Mouse (Mus musculus): ENCODE measurements around the gene Mgat4a. TPM values are rescaled to one million over a fixed set of nuclear protein-coding genes. Genes with fewer than 3 reads are reported as not detected.
A peak's percentile ranks its signal among the peaks of the same experiment; 100 is the strongest.
"Not testable (repeated sequence)": the region's sequence is repeated elsewhere in the genome, so short reads cannot be mapped to it uniquely, and the experiment has no call there.

Mgat4a gene
- polyA plus RNA-seq, 1 experiment: 20.6 TPM

GRCm38 (mm10) chr1:37503656-37504055, 37.2 kb downstream of the Mgat4a start:
- no peak for TF ChIP-seq CTCF (IDR thresholded peaks at IDR 0.05; ENCODE audit: borderline replicate concordance, control insufficient read depth, extremely low read depth, insufficient read depth, low read length, poor library complexity)
- TF ChIP-seq POLR2A (IDR thresholded peaks at IDR 0.05; ENCODE audit: control insufficient read depth, extremely low read depth, insufficient read depth, low read length, poor library complexity): no peak
- Histone ChIP-seq H3K27ac (ENCODE audit: control insufficient read depth, insufficient read depth, low read length) (no peak overlapping the region), H3K4me3 (ENCODE audit: control insufficient read depth, insufficient read depth, low read length) (no peak overlapping the region), H3K4me1 (replicated peaks; ENCODE audit: control insufficient read depth, insufficient read depth, low read length) (peaks cover 22% of the 10 kb centered on the region), H3K27me3 (ENCODE audit: control insufficient read depth, insufficient read depth, low read length) (no peaks in the 10 kb centered on the region), H3K36me3 (ENCODE audit: control insufficient read depth, insufficient read depth, low read length) (no peaks in the 10 kb centered on the region)
- no peak for DNase-seq
- WGBS: 84% methylated on average over 4 of the region's 4 CpGs

GRCm38 (mm10) chr1:37502354-37502753, 38.5 kb downstream of the Mgat4a start:
- TF ChIP-seq POLR2A (IDR thresholded peaks at IDR 0.05; ENCODE audit: control insufficient read depth, extremely low read depth, insufficient read depth, low read length, poor library complexity): no peak
- DNase-seq: no peak
- Histone ChIP-seq H3K27me3 (ENCODE audit: control insufficient read depth, insufficient read depth, low read length) (no peaks in the 10 kb centered on the region), H3K36me3 (ENCODE audit: control insufficient read depth, insufficient read depth, low read length) (no peaks in the 10 kb centered on the region), H3K4me3 (ENCODE audit: control insufficient read depth, insufficient read depth, low read length) (no peak overlapping the region), H3K4me1 (replicated peaks; ENCODE audit: control insufficient read depth, insufficient read depth, low read length) (peaks cover 22% of the 10 kb centered on the region), H3K27ac (ENCODE audit: control insufficient read depth, insufficient read depth, low read length) (no peak overlapping the region)
- 27% methylated on average over 9 of the region's 9 CpGs for WGBS

- WGBS: 79% methylated on average over 8 of the region's 8 CpGs
- DNase-seq: no peak
- H3K36me3 ChIP-seq (ENCODE audit: control insufficient read depth, insufficient read depth, low read length): no peaks in the 10 kb centered on the region
- TF ChIP-seq POLR2A (IDR thresholded peaks at IDR 0.05; ENCODE audit: control insufficient read depth, extremely low read depth, insufficient read depth, low read length, poor library complexity): no peak
- TF ChIP-seq CTCF (IDR thresholded peaks at IDR 0.05; ENCODE audit: borderline replicate concordance, control insufficient read depth, extremely low read depth, insufficient read depth, low read length, poor library complexity): no peak
- H3K27ac ChIP-seq (ENCODE audit: control insufficient read depth, insufficient read depth, low read length): no peak overlapping the region
- no peak overlapping the region for H3K4me3 ChIP-seq (ENCODE audit: control insufficient read depth, insufficient read depth, low read length)
- H3K27me3 ChIP-seq (ENCODE audit: control insufficient read depth, insufficient read depth, low read length): no peaks in the 10 kb centered on the region
- H3K4me1 ChIP-seq (replicated peaks; ENCODE audit: control insufficient read depth, insufficient read depth, low read length): peaks cover 26% of the 10 kb centered on the region
Measured at GRCm38 (mm10) chr1:37500723-37501122, 40.1 kb downstream of the Mgat4a start.

- H3K27ac ChIP-seq (ENCODE audit: control insufficient read depth, insufficient read depth, low read length); DNase-seq; H3K27me3 ChIP-seq (ENCODE audit: control insufficient read depth, insufficient read depth, low read length); H3K36me3 ChIP-seq (ENCODE audit: control insufficient read depth, insufficient read depth, low read length); H3K4me3 ChIP-seq (ENCODE audit: control insufficient read depth, insufficient read depth, low read length): not testable (repeated sequence)
- peaks cover 17% of the 10 kb centered on the region for H3K4me1 ChIP-seq (replicated peaks; ENCODE audit: control insufficient read depth, insufficient read depth, low read length)
- 100% methylated on average over 1 of the region's 1 CpGs for WGBS
Measured at GRCm38 (mm10) chr1:37499395-37499794, 41.4 kb downstream of the Mgat4a start.

- Histone ChIP-seq H3K36me3 (ENCODE audit: control insufficient read depth, insufficient read depth, low read length) (no peaks in the 10 kb centered on the region), H3K27ac (ENCODE audit: control insufficient read depth, insufficient read depth, low read length) (no peak overlapping the region), H3K4me1 (replicated peaks; ENCODE audit: control insufficient read depth, insufficient read depth, low read length) (peaks cover 17% of the 10 kb centered on the region), H3K27me3 (ENCODE audit: control insufficient read depth, insufficient read depth, low read length) (no peaks in the 10 kb centered on the region), H3K4me3 (ENCODE audit: control insufficient read depth, insufficient read depth, low read length) (no peak overlapping the region)
- TF ChIP-seq POLR2A (IDR thresholded peaks at IDR 0.05; ENCODE audit: control insufficient read depth, extremely low read depth, insufficient read depth, low read length, poor library complexity) (no peak), CTCF (IDR thresholded peaks at IDR 0.05; ENCODE audit: borderline replicate concordance, control insufficient read depth, extremely low read depth, insufficient read depth, low read length, poor library complexity) (no peak)
- 96% methylated on average over 10 of the region's 10 CpGs for WGBS
- DNase-seq: no peak
Measured at GRCm38 (mm10) chr1:37498911-37499310, 41.9 kb downstream of the Mgat4a start.

DNA sequence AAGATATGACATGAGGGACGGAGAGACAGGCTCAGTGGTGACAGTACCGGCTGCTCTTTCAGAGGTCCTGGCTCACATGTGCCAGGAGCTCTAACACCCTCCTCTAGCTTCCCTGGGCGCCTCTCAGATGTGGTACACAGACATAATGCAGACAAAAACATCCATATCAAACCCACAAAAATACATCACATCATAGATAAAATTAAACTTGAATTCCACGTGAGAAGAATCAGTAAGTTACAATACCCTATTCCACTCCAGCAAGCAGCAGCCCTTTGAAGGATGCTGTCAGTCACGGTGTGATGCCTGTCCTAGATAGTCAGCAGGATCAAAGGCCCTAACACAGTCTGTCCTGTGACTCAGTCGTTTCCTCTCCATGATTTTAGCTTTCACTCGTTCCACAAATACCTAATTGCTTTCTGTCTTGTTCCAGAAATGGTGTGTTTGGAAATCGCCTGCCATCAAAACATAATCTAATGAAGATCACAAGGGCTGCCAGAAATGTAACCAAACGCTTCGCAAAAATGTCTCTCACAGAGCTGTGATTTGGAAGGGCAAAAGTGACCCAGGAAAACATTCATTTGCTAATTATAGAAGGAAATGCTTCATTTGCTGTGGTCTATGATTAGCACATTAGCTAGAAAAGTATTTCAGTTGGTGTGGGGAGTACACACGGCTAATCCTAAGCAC, 44.1 kb downstream of the Mgat4a start:
- Histone ChIP-seq H3K27ac (ENCODE audit: control insufficient read depth, insufficient read depth, low read length) (peak overlapping the region; percentile 63; the same call in 1 of the 2 replicates), H3K36me3 (ENCODE audit: control insufficient read depth, insufficient read depth, low read length) (no peaks in the 10 kb centered on the region), H3K27me3 (ENCODE audit: control insufficient read depth, insufficient read depth, low read length) (no peaks in the 10 kb centered on the region), H3K4me3 (ENCODE audit: control insufficient read depth, insufficient read depth, low read length) (no peak overlapping the region), H3K4me1 (replicated peaks; ENCODE audit: control insufficient read depth, insufficient read depth, low read length) (peaks cover 18% of the 10 kb centered on the region)
- DNase-seq: no peak
- WGBS: 35% methylated on average over 11 of the region's 11 CpGs
- TF ChIP-seq POLR2A (IDR thresholded peaks at IDR 0.05; ENCODE audit: control insufficient read depth, extremely low read depth, insufficient read depth, low read length, poor library complexity) (no peak), CTCF (IDR thresholded peaks at IDR 0.05; ENCODE audit: borderline replicate concordance, control insufficient read depth, extremely low read depth, insufficient read depth, low read length, poor library complexity) (no peak)

- WGBS: 7% methylated on average over 10 of the region's 10 CpGs
- no peak for TF ChIP-seq POLR2A (IDR thresholded peaks at IDR 0.05; ENCODE audit: control insufficient read depth, extremely low read depth, insufficient read depth, low read length, poor library complexity)
- no peak for TF ChIP-seq CTCF (IDR thresholded peaks at IDR 0.05; ENCODE audit: borderline replicate concordance, control insufficient read depth, extremely low read depth, insufficient read depth, low read length, poor library complexity)
- H3K27me3 ChIP-seq (ENCODE audit: control insufficient read depth, insufficient read depth, low read length): no peaks in the 10 kb centered on the region
- H3K4me1 ChIP-seq (replicated peaks; ENCODE audit: control insufficient read depth, insufficient read depth, low read length): peaks cover 20% of the 10 kb centered on the region
- H3K36me3 ChIP-seq (ENCODE audit: control insufficient read depth, insufficient read depth, low read length): no peaks in the 10 kb centered on the region
- H3K27ac ChIP-seq (ENCODE audit: control insufficient read depth, insufficient read depth, low read length): peak overlapping the region; percentile 63
- peak; percentile 55 for DNase-seq
- peak overlapping the region; percentile 15; the same call in 1 of the 2 replicates for H3K4me3 ChIP-seq (ENCODE audit: control insufficient read depth, insufficient read depth, low read length)
Measured at GRCm38 (mm10) chr1:37495698-37496321, 45.0 kb downstream of the Mgat4a start.

Data from thymus, adult 2 months (tissue).